Mouse (Mus musculus) lung, embryonic 16.5 days (tissue): ENCODE measurements around the gene Ppil3. TPM values are rescaled to one million over a fixed set of nuclear protein-coding genes. Genes with fewer than 3 reads are reported as not detected.

Source experiments
- ATAC-seq: fragments of 200-750 bp; cut with Nextera tagmentation; 2 replicates; pipeline ENCODE4 v1.8.0; 2017; ENCODE audit warnings: low read depth, mild to moderate bottlenecking, moderate library complexity
- H3K27ac ChIP-seq: fragments of 300-500 bp; sonication (generic); 2 replicates; pipeline ENCODE4 v1.5.1; 2014; ENCODE audit warnings: mild to moderate bottlenecking, control low read depth, low read length
- H3K27me3 ChIP-seq: fragments of 300-500 bp; sonication (generic); 2 replicates; pipeline ENCODE4 v1.6.1; 2014; ENCODE audit warnings: low read depth, low read length, mixed read lengths; ENCODE audit not compliant: control insufficient read depth, insufficient read depth
- H3K36me3 ChIP-seq: fragments of 300-500 bp; sonication (generic); 2 replicates; pipeline ENCODE4 v1.6.1; 2014; ENCODE audit warnings: low read length; ENCODE audit not compliant: control insufficient read depth, insufficient read depth
- H3K4me1 ChIP-seq: fragments of 300-500 bp; sonication (generic); replicated peaks from 2 replicates; pipeline ENCODE4 v1.6.1; 2014; ENCODE audit warnings: low read length, mixed read lengths; ENCODE audit not compliant: control insufficient read depth, insufficient read depth
- H3K4me2 ChIP-seq: fragments of 300-500 bp; sonication (generic); 2 replicates; pipeline ENCODE4 v1.6.1; 2014; ENCODE audit warnings: low read depth, low read length, control low read depth
- H3K4me3 ChIP-seq: fragments of 300-500 bp; sonication (generic); 2 replicates; pipeline ENCODE4 v1.5.1; 2014; ENCODE audit warnings: mild to moderate bottlenecking, low read length, control low read depth
- H3K9ac ChIP-seq: fragments of 300-500 bp; sonication (generic); 2 replicates; pipeline ENCODE4 v1.6.1; 2014; ENCODE audit warnings: low read length, control low read depth
- H3K9me3 ChIP-seq: fragments of 300-500 bp; sonication (generic); 2 replicates; pipeline ENCODE4 v1.6.1; 2016; ENCODE audit warnings: low read length; ENCODE audit not compliant: control insufficient read depth
- WGBS: fragments of 180-500 bp; shearing (Covaris S2); extraction: QIAGEN DNeasy Blood & Tissue Kit; methylation state at CpG from one replicate; pipeline ENCODE4 v1.1.7; 2014; 5-methylcytosine and 5-hydroxymethylcytosine counted together
- polyA plus RNA-seq: library from polyadenylated mRNA; unstranded; fragments of >200 nt; fragmentation: Nextera tagmentation; extraction: Ambion mirVana; gene quantifications from 2 replicates; pipeline ENCODE4 v1.2.1, GENCODE M21; 2015

Ppil3 gene
- polyA plus RNA-seq, 1 experiment from 2014 or later = 52.5 TPM

DNA sequence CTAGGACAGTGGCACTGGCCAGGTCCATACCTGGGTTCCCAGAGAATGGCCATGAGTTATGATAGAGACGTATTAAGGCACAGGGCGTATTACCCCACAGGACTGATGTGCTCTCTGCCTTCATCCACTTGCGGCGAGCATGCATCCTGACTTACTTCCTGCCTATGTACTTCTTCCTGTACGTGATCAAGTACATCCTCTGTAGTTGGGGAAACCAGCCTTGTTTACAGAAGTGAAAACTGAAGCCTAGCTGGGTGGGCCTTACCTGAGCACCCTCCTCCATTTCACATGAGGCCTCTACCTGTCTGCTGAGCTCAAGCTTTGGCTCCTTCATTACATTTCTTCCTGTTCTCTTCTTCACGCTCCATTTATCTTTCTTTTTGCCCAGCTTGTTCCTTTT lies 9.0 kb upstream of the Ppil3 start:
- ATAC-seq = no peak
- H3K27ac ChIP-seq = no peak overlapping the region
- 81% methylated on average over 6 of the region's 6 CpGs for WGBS

DNA sequence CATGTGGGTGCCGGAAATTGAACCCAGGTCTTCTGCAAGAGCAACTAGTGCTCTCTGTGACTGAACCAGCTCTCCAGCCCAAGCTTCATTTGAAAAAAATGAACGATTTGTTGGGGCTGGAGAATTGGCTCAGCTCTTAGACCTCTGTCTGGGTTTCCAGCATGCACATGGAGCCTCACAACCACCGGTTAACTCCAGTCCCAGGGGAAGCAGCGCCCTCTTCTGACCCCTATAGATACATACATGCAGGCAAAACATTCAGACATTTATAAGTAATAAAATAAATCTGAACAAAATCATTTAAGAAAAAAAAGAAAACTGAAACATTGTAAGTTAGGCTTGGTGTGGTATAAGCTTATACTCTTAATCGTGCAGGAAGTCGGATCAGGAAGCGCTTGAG lies 3.1 kb upstream of the Ppil3 start:
- no peak overlapping the region for H3K27ac ChIP-seq
- no peak for ATAC-seq
- no peaks in the 10 kb centered on the region for H3K27me3 ChIP-seq
- H3K4me2 ChIP-seq = no peak overlapping the region
- WGBS = 61% methylated on average over 7 of the region's 7 CpGs
- H3K36me3 ChIP-seq = peaks cover 16% of the 10 kb centered on the region
- peaks cover 19% of the 10 kb centered on the region for H3K4me1 ChIP-seq
- no peaks in the 10 kb centered on the region for H3K9me3 ChIP-seq
- H3K4me3 ChIP-seq = no peak overlapping the region
- H3K9ac ChIP-seq = no peak overlapping the region

More for the DNA sequence above, 9.0 kb upstream of the Ppil3 start:
- Histone ChIP-seq H3K9ac (no peak overlapping the region), H3K9me3 (no peaks in the 10 kb centered on the region), H3K4me1 (no peaks in the 10 kb centered on the region), H3K4me2 (no peak overlapping the region), H3K27me3 (no peaks in the 10 kb centered on the region), H3K4me3 (no peak overlapping the region), H3K36me3 (peaks cover 43% of the 10 kb centered on the region)

DNA sequence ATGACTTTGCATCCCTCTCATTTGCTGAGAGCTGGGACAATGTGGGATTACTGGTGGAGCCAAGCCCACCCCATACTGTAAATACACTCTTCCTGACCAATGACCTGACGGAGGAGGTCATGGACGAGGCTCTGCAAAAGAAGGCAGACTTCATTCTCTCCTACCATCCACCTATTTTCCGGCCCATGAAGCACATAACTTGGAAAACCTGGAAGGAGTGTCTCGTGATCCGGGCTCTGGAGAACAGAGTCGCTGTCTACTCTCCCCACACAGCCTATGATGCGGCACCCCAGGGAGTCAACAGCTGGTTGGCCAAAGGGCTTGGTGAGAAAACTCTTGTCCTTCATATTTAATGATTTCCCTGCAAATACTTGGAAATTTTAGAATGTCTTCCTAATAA lies 2.5 kb upstream of the Ppil3 start:
- H3K4me1 ChIP-seq = peaks cover 19% of the 10 kb centered on the region
- H3K9me3 ChIP-seq = no peaks in the 10 kb centered on the region
- H3K36me3 ChIP-seq = peaks cover 16% of the 10 kb centered on the region
- H3K27me3 ChIP-seq = no peaks in the 10 kb centered on the region
- H3K27ac ChIP-seq = no peak overlapping the region
- no peak overlapping the region for H3K9ac ChIP-seq
- WGBS = 92% methylated on average over 7 of the region's 7 CpGs
- no peak overlapping the region for H3K4me2 ChIP-seq
- no peak overlapping the region for H3K4me3 ChIP-seq
- no peak for ATAC-seq

DNA sequence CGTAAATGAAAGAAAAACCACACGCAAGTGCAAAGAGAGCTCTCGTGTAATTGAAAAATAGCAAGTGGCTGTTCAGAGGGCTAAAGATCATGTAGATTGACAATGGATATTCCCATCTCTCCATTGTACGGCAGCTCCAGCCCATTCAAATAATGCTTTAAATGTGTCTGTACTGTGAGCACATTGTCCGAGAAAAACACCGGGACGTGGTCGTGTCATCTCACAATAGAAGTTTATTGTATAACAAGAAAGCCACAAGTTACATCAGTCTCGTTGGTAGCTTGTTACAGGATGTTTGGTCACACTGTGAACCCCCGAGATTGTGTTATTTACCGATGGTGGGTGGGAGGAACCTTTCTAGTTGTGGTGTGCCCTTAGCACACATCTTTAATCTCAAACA lies 575 bp upstream of the Ppil3 start:
- no peak for ATAC-seq
- Histone ChIP-seq H3K27ac (peak overlapping the region; percentile 95), H3K4me2 (peak overlapping the region; percentile 65), H3K4me1 (peaks cover 19% of the 10 kb centered on the region), H3K9ac (peak overlapping the region; percentile 90), H3K27me3 (no peaks in the 10 kb centered on the region), H3K36me3 (peaks cover 10% of the 10 kb centered on the region), H3K4me3 (peak overlapping the region; percentile 81), H3K9me3 (no peaks in the 10 kb centered on the region)
- 2% methylated on average over 11 of the region's 11 CpGs for WGBS

DNA sequence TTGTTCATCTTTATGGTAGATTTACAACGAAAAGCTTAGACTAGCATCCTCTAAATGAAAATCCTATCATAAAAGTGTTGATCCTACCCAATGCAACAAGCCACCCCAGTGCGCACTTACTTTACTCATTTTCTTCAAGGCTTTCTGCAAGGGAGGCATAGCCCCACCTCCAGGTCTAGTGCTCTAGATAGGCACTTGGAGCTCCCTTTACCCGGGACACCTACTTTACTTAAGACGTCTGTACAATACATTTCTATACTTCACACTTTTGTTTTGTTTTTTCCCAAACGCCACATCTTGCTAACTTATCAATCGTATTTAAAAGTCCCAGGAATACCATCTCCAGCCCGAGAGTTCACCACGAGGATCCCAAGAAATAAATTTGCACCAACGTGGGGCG lies 595 bp downstream of the Ppil3 start:
- ATAC-seq = no peak
- 9% methylated on average over 10 of the region's 10 CpGs for WGBS
- Histone ChIP-seq H3K9me3 (no peaks in the 10 kb centered on the region), H3K4me2 (peak overlapping the region; percentile 65), H3K27ac (peak overlapping the region; percentile 95), H3K36me3 (peaks cover 7% of the 10 kb centered on the region), H3K27me3 (no peaks in the 10 kb centered on the region), H3K4me3 (peak overlapping the region; percentile 81), H3K9ac (peak overlapping the region; percentile 90), H3K4me1 (peaks cover 19% of the 10 kb centered on the region)

DNA sequence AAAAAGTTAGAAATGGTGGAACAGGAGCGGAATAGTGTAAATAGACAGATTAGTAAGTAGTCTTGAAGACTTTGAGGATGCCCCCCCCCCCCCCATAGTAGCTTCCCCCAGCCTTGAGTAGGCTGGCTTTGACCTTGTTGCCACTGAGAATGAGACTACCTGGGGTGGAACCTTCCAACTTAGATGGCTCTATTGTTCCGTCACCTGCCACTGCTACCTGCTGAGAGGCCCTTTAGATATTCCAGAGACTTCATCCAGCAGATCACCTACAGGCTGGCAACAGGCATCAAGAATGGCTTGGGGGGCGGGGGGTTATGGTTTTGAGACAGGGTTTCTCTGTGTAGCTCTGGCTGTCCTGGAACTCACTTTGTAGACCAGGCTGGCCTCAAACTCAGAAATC lies 20.7 kb downstream of the Ppil3 start:
- Histone ChIP-seq H3K27ac (no peak overlapping the region), H3K4me1 (peaks cover 17% of the 10 kb centered on the region), H3K36me3 (peaks cover 15% of the 10 kb centered on the region), H3K9ac (no peak overlapping the region), H3K4me3 (no peak overlapping the region), H3K9me3 (no peaks in the 10 kb centered on the region), H3K4me2 (no peak overlapping the region), H3K27me3 (no peaks in the 10 kb centered on the region)
- ATAC-seq = no peak
- 77% methylated on average over 3 of the region's 3 CpGs for WGBS

DNA sequence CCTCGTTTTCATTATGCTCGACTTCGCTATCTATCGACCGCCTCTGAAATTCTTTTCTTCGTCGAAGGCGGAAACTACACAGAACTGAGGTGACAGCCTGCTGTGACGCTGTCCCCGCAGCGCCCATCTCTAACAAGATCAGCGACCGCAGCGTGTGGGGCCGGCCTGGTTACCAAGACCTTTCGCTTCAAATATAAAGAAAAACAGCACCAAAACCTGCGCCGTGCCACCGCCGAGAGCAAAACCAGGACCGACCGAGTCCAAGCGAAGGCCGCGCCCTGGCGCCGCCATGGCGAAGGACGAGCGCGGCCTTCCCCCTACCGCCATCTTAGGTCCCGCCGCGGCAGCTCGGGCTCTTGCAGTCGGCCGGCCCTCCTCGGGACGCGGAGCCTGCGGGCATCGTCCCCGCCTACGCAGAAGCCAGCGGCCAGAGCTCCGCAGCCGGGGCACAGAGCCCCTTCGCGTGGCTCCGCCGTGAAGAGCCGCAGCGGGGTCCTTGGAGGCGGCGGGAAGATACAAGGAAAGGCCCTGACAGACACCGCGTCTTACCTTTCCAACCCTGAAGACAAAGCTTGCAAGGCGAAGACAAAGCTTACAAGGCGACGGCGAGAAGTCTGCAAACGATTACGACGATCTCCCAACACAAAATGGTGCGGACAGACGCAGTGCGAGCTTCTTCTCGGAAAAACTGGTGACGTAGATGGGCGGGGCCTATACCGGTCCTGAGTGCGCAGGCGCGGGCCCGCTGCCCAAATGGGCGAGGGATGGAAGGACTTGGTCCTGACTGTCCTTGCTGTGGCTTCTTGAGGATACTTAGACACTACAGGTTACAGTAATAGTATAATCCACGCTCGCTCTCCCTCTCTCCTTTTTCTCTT lies 21.7 kb downstream of the Ppil3 start, which contains the start of gene Clk1:
Gene Clk1, minus strand, starts transcription at position 696 of the 878 bp plus-strand sequence.
- H3K4me3 ChIP-seq = peak within 1 kb of the TSS; percentile 93
- no peaks in the 10 kb centered on the region for H3K9me3 ChIP-seq
- H3K4me1 ChIP-seq = peaks cover 17% of the 10 kb centered on the region
- peak; percentile 97 for ATAC-seq
- H3K4me2 ChIP-seq = peak within 1 kb of the TSS; percentile 89
- H3K9ac ChIP-seq = peak within 1 kb of the TSS; percentile 100
- H3K27me3 ChIP-seq = no peaks in the 10 kb centered on the region
- WGBS = under 1% methylated on average over 79 of the region's 79 CpGs
- peaks cover 23% of the 10 kb centered on the region for H3K36me3 ChIP-seq
- H3K27ac ChIP-seq = peak within 1 kb of the TSS; percentile 99

DNA sequence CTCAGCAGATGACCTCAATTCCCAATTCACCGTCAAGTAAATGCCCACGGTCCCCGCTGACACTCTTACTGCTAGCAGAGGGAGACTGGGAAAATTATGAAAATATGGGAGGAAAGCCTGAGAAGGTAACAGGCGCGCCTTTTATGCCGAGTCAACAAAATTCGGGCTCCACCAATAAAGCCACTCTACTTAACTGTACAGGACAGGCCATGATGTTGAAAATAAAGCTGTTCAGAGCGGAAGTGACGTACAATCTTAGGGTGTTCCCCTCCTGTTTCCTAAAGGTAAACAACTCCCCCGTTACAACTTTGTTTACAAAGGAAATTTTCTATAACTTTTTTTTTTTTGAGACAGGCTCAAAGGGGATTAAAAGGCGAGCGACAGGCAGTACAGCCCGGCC lies 22.4 kb downstream of the Ppil3 start:
- H3K9me3 ChIP-seq = no peaks in the 10 kb centered on the region
- H3K4me3 ChIP-seq = peak overlapping the region; percentile 93
- peak overlapping the region; percentile 99 for H3K27ac ChIP-seq
- 1% methylated on average over 13 of the region's 13 CpGs for WGBS
- peaks cover 30% of the 10 kb centered on the region for H3K36me3 ChIP-seq
- H3K4me2 ChIP-seq = peak overlapping the region; percentile 89
- peak; percentile 68 for ATAC-seq
- H3K4me1 ChIP-seq = peaks cover 17% of the 10 kb centered on the region
- no peaks in the 10 kb centered on the region for H3K27me3 ChIP-seq
- peak overlapping the region; percentile 100 for H3K9ac ChIP-seq

DNA sequence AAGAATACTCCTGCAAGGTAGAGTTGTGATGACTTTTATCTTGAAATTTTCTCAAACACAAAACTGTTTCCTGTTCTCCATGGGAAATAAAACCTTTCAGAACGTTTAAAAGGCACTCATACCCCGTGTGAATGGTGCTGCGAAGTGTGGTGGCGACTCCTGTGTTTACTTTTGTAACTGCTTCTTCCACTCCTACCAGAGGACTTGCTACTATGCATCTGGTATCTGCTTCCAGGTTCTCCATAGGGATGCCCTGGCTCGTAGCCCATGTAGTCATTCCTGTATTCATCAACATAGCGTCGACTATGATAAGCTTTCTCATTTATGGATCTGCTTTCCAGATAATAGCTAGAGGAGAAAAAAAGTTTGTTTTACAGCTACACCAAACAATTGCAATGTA lies 24.3 kb downstream of the Ppil3 start:
- Histone ChIP-seq H3K36me3 (peaks cover 41% of the 10 kb centered on the region), H3K27ac (no peak overlapping the region), H3K27me3 (no peaks in the 10 kb centered on the region), H3K9me3 (no peaks in the 10 kb centered on the region), H3K4me1 (peaks cover 19% of the 10 kb centered on the region), H3K4me2 (0 out of 2 replicates have a peak overlapping the region, but pooled peaks have one; percentile 89), H3K4me3 (peak overlapping the region; percentile 21; the same call in 1 of the 2 replicates), H3K9ac (no peak overlapping the region)
- ATAC-seq = no peak
- 30% methylated on average over 7 of the region's 7 CpGs for WGBS
